Mouse (Mus musculus): ENCODE data around the gene Ttc7b.

GRCm38 (mm10) chr12:100528246-100528645, 7.6 kb upstream of the Ttc7b start:
- TF ChIP-seq CTCF (IDR thresholded peaks at IDR 0.05; ENCODE audit: control insufficient read depth, insufficient read depth, insufficient read length) (no peak), USF1 (IDR thresholded peaks at IDR 0.05; ENCODE audit: low read depth) (no peak)

All from C2C12 (cell line).